Mouse (Mus musculus): Measurements from ENCODE around the gene Sorbs2.

The Sorbs2 gene

DNA sequence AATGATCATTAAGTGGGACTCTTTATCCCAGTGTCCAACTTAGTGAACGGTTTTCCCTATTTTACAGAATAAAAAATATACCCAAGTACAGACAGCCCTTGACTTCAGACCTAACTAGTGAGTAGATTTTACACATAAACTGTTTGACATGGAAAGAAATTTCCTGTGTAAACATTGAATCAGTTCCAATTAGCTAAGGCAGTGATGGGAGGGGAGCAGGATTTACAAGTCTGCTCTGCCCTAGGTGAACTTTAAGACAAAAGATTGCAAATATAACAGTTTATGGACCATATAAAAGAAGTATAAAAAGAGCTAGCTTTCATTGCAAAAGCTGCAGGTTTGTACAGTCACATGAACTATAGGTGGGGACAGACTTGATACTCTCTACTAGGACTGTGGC, 253.5 kb downstream of the Sorbs2 start:
- DNase-seq = no peak

DNA sequence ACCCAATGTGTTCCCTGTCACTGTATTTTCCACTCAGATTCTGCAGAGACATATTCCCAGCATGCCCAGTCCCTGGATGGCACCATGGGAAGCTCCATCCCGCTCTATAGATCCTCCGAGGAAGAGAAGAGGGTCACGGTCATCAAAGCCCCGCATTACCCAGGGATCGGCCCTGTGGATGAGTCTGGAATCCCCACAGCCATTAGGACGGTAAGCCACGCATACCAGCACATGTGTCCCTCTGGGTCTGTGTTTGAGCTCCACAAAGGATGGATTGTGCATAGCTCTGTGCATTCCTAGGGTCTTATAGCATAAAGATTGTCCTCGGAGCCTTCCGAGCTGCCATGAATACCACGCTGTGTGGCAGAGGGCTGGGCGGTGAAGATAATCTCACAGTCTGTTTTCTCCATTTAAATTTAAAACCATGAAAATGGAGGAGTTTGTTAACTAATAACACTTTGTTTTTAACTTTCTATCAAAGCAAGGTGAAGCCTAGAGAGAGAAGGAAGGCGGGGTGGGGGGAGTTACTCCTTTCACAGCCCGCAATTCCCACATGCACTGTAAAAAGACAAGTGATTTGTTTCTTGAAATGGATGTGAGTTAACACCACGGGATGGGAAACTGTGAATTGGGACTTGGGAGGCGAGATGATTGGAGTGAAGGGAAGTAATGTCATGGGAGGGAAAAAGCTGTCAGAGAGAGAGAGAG, 255.5 kb downstream of the Sorbs2 start:
- DNase-seq = no peak

- DNase-seq = peak; percentile 18
These were observed 256.2 kb downstream of the Sorbs2 start for GRCm38 (mm10) chr8:45763690-45764342.

GRCm38 (mm10) chr8:45766138-45766537, 258.6 kb downstream of the Sorbs2 start:
- no peak for DNase-seq

DNA sequence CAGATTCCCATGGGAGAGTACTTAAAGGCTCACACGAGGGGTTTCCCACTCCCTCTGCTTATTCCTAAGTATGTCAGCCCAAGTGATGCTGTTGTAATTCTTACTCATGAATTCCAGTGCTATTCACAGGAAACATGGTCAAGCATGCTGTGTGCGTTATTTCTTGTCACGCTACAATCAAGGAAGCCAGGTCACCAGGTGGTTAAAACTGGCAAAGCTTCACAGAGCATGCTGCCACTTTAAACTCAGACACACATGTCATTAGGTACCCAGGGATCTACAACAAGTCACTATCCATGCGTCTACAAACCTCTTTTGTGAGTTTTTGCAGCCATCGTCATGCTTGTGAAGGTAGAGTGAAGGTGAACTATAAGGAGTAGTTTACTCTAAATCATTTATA, 267.3 kb downstream of the Sorbs2 start:
- no peak for DNase-seq

- no peak for DNase-seq
These were observed 267.9 kb downstream of the Sorbs2 start for GRCm38 (mm10) chr8:45775481-45775880.

DNA sequence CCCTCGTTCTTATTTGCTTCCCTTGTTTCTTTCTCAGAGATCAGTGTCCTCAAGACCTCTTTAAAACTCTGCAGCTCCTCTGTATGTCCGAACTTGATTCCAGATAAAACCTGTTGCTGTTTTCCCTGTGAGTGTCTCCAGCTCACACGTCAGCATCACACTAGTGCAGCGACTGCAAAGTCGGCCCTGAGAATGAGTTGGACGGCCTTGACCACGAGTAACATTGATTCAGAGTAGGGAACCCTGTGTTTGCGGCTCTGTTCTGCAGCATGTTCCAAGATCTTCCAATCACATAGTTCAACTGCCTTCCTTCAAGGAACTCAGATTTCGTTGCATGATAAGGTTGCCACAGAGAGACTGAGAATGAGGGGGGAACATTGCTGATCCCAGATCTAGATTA, 268.8 kb downstream of the Sorbs2 start:
- no peak for DNase-seq

GRCm38 (mm10) chr8:45776977-45777376, 269.4 kb downstream of the Sorbs2 start:
- no peak for DNase-seq

- no peak for DNase-seq
These were observed 273.0 kb downstream of the Sorbs2 start for GRCm38 (mm10) chr8:45780585-45780984.

- no peak for DNase-seq
These were observed 281.0 kb downstream of the Sorbs2 start for GRCm38 (mm10) chr8:45788610-45789009.

DNA sequence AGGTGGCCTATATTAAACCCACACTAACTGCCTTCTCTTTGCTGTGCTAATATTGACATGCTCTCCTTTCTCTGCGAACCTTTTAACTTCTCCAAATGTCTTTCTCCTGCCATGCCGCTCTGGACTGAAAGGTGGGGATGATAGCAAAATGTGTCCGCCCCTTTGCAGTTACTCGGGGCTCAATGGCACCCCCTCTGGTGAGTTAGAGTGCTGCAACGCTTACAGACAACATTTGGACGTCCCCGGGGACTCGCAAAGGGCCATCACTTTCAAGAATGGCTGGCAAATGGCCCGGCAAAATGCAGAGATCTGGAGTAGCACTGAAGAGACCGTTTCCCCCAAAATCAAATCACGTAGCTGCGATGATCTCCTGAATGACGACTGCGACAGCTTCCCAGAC, 287.3 kb downstream of the Sorbs2 start:
- no peak for DNase-seq

- DNase-seq = peak; percentile 42
These were observed 288.7 kb downstream of the Sorbs2 start for GRCm38 (mm10) chr8:45796331-45796740.

DNA sequence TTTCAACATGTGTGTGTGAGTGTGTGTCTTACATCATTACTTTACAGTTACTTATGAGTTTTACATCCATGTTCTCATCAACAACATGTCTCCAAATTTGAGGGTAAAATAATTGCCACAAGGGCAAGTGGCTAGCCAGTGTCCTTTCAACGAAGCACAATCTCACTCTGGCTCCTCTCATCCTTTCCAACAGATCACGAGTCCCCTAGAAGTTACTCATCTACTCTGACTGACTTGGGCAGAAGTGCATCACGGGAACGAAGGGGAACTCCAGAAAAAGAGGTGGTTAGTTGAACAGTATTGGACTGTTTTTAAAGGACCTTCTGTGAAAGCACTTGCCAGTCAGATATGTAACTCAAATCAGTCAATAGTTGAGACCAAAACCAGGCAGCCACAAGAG, 291.9 kb downstream of the Sorbs2 start:
- DNase-seq = no peak

DNA sequence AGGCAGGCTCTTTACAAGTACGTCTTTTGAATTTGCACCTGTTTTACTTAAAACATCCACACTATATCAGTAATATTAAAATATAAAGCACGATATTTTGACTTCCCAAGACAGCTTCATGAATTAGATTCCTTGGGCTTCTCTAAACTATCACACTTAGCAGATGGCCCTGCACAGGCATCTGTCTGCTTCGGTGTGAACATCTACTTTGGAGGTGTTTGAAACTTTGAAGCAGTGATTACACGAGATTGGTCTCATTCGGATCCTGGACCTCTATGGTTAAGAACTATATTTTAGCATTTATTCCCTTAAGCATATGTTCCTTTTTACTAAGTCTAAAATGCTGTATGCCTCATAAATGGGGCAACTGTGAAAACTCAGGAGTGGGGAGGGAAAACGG, 301.0 kb downstream of the Sorbs2 start:
- no peak for DNase-seq

DNA sequence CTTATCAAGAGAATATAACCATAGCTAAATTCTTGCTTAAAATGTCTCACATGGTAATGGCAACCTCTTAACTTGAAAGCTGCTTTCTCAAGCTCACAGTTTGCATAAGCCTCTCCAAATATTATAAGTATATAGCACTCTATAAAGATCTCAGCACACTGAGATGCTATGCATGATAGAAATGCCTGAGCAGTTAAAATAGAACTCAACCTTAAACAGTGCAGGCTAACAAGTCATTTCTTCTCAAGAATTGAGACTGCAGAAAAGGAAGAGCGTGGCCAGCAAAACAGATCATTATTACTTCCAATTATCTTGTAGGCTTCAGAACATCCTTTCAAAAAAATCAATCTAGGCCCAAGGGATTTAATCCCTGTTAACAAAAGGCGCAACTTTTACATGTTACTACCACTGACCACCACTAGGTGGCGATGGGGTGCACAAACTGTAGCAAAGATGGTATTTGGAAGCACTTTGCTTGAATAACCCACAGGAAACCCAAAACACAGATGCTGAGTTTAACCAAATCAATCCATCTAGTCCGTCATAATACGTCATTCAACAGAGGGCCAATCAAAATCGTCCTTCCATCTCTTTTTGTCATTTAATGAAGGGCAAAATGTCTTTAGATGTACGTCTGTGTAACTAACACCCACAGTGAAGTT, 309.3 kb downstream of the Sorbs2 start:
- peak; percentile 68 for DNase-seq

DNA sequence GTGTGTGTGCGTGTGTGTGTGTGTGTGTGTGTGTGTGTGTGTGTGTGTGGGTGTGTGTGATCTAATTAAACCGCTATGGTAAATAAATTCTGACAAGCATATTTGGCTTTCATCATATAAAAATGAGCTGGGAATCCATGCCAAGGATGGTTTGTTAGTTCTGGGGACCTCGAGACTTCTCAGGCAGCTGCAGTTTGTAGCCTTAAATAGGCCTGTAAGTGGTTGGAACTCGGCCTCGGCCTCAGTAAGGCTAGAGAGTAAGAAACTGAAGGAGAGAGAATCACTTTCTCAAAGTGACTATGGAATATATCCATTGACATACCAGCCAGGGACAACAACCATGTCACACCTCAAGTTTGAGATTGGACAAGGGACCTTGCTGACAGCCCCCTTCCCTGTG, 314.1 kb downstream of the Sorbs2 start:
- no peak for DNase-seq

GRCm38 (mm10) chr8:45829985-45830548, 322.5 kb downstream of the Sorbs2 start:
- no peak for DNase-seq

GRCm38 (mm10) chr8:45833896-45834295, 326.3 kb downstream of the Sorbs2 start:
- no peak for DNase-seq

DNA sequence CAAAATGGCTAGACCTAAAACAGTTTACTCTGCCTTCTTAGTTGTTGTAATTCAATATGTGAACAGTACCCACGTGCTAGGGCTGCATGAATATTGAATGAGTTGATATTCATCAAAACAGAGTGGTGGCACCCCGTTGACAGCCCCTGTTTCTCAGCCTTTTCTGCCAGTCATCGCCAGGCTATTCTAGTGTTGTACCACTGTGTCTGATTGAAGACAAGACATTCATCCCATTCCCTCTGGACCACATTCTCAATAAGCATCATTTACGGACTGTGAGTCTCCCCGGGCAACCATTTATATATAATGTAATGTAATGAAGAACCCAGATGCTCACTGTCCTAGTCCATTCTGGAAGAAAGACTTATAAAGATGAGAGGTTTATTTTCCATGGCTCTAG, 335.7 kb downstream of the Sorbs2 start:
- DNase-seq = no peak

DNA sequence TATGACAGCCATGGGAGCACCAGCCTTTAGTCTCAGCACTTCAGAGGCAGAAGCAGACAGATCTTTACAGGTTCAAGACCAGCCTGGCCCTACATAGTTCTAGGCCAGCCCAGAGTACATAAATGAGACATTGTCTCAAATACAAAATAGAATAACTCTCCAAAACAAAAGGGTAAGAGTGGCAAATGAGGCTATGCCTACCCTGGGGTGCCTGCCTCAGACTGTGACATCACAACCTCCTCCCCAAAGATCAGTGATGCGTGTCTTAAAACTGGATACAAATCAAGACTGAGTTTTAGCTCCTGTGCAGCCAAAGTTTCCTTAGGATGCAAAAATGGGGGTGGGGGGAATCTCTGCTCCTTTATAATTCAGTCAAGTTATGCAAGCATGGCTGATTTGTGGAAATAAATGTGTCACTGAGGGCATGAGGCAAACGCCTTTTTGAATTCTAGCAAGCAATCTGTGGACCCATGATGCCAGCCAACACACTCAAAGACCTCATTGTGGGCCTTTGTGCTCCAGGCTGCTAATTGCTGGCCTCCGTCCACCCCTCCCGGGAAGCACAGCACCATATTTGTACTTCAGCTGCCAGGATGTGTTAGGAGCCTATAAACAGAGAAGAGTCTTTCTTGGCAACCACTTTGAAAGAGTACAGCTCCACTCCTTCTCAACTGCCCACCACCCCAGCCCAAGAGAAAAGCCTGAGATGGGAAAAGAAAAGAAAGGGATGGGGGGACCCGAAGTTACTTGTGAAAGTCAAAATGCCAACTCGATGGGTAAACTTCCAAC, 336.7 kb downstream of the Sorbs2 start:
- peak; percentile 51 for DNase-seq

DNA sequence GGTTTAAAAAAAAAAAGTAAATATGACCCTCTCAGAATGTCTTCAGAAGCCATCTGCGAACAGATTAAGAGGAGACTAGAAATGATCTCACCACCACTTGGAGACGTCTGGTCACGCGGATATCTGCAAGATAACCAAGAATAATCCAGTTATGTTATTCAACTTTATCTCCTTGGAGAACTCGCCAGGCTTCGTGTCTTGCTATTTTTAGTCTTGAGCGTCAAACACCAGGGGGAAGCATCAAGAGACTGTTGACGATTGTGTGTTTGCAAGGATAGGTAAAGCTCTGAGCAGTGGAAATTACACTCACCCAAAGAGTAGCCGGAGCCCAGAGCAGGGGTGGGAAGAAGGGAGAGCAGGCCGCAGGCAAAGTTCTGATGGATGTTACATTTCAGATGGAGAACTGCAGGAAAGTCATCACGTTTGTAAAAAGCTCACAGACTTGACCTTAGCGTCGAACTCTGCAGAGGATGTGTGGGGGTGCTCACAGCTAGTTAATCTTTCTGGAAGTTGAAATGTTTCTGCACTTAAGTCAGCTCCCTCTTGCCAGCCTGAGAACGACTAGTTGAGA, 337.4 kb downstream of the Sorbs2 start:
- DNase-seq = no peak

DNA sequence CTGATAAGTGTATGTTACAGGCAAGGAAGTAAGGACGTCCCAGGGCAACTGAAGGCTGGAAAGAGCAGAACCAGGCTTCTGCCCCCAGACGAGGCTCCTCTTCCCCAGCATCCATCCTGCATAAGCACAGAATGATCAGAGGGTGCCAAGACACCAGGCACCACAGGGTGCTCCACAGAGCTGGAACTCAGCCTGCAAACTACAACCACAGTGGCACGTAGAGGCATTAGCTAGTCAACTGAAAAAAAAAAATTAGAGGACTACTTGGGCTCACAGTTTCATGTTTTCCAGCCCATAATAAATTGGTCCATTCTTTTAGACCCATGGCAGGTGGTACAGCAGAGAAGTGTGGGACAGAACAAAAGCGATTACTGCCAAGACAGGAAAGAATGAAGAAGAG, 338.3 kb downstream of the Sorbs2 start:
- DNase-seq = no peak

DNA sequence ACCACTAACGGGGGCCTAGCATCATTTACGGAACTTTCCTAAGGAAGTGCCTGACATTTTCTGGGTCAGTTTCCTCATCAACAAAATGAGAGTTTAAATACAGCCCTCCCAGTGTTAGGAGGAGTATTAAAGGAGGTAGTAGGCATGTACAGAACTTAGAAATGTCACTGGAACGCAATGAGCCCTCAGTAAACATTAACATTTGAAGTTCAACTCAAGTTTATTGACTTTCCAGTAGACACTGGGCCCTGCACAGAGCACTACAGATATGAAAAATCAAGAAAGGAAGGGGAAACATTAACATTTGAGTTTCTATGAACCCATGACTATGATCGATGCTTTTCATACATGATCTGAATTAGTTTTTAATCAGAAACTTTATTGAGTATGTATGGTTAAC, 347.5 kb downstream of the Sorbs2 start:
- no peak for DNase-seq
